Mouse (Mus musculus): ENCODE measurements around the gene Myl12a.

DNA sequence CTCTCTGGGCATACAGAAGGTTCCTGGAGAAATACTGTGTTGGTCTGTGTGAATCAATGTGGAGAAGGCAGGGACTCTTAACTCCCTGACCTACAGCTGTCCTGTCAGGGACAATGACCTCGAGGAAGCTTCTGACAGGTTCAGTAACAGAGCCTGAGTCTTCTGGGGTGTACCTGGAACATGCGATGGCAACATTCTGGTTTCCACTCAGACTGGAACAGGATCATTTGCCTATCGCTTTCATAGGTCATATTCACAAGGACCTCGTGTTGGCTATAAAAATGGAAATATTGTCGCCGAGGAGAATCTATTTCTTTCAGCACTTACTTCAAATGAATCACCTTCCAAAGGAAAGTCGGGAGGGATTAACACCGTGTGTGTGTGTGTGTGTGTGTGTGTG lies 23.2 kb upstream of the Myl12a start:
- TF ChIP-seq CTCF (IDR thresholded peaks at IDR 0.05; ENCODE audit: low read depth) (no peak), EP300 (IDR thresholded peaks at IDR 0.05; ENCODE audit: low read depth) (no peak)

All from liver, postnatal 0 days (tissue).